Mouse (Mus musculus) CH12.LX (cell line): ENCODE measurements around the gene Mgat4b. TPM values are rescaled to one million over a fixed set of nuclear protein-coding genes. Genes with fewer than 3 reads are reported as not detected.

Source experiments
- DNase-seq: peaks from one replicate; pipeline ENCODE4 v3.0.0-alpha.2; 2013; ENCODE audit errors: extremely low read depth
- H3K27ac ChIP-seq: 2 replicates; pipeline ENCODE4 v1.5.1; 2012; ENCODE audit warnings: low read depth, mild to moderate bottlenecking, control low read depth, moderate library complexity; ENCODE audit not compliant: insufficient read depth
- H3K27me3 ChIP-seq: replicated peaks from 2 replicates; pipeline ENCODE3; 2012; ENCODE audit warnings: inconsistent platforms
- H3K36me3 ChIP-seq, 2 experiments: replicated peaks in 1 of 2; 2 replicates each; pipeline versions ENCODE3 to v1.6.1; 2012; ENCODE audit warnings: inconsistent platforms in 1 of 2, low read length in 1 of 2, mild to moderate bottlenecking in 1 of 2, mixed read lengths in 1 of 2, moderate library complexity in 1 of 2; ENCODE audit not compliant: control insufficient read depth in 1 of 2, insufficient read depth in 1 of 2
- H3K4me1 ChIP-seq, 2 experiments: 2 replicates each; pipeline ENCODE4 v1.6.1; 2012; ENCODE audit warnings: inconsistent platforms in 1 of 2, moderate library complexity in 1 of 2; ENCODE audit not compliant: insufficient read depth in 2 of 2, control insufficient read depth in 1 of 2
- H3K4me2 ChIP-seq: 2 replicates; pipeline ENCODE4 v1.6.1; 2012; ENCODE audit warnings: low read depth, mild to moderate bottlenecking, control low read depth; ENCODE audit not compliant: poor library complexity, insufficient read depth, severe bottlenecking
- H3K4me3 ChIP-seq, 3 experiments: fragments of 150-350 bp in 1 of 3; sonication (generic) in 1 of 3; replicated peaks in 1 of 3; 2 replicates each; pipeline versions ENCODE3 to v1.5.1; 2011 to 2012; ENCODE audit warnings: low read depth in 2 of 3, low read length in 2 of 3, mild to moderate bottlenecking in 2 of 3, moderate library complexity in 2 of 3, control low read depth in 1 of 3, improper control_type of control experiment in 1 of 3, inconsistent platforms in 1 of 3, mixed read lengths in 1 of 3; ENCODE audit not compliant: poor library complexity in 1 of 3
- H3K79me2 ChIP-seq: replicated peaks from 2 replicates; pipeline ENCODE4 v1.6.1; 2012; ENCODE audit warnings: mild to moderate bottlenecking, moderate library complexity; ENCODE audit not compliant: control insufficient read depth, poor library complexity, insufficient read depth, severe bottlenecking; ENCODE audit errors: extremely low read depth
- H3K9ac ChIP-seq: 2 replicates; pipeline ENCODE4 v1.6.1; 2012; ENCODE audit warnings: low read depth, mild to moderate bottlenecking, control low read depth, moderate library complexity; ENCODE audit not compliant: insufficient read depth
- H3K9me3 ChIP-seq: replicated peaks from 2 replicates; pipeline ENCODE3; 2012; ENCODE audit warnings: low read length, inconsistent platforms, mixed read lengths
- BHLHE40 ChIP-seq: IDR thresholded peaks from 2 replicates; pipeline ENCODE4 v1.6.1; 2011; ENCODE audit warnings: mild to moderate bottlenecking, low read depth, low read length, improper control_type of control experiment
- CHD2 ChIP-seq: IDR thresholded peaks from 2 replicates; pipeline ENCODE4 v1.6.1; 2011; ENCODE audit warnings: low read length, improper control_type of control experiment
- CTCF ChIP-seq, 2 experiments: IDR thresholded peaks in 1 of 2; conservative IDR thresholded peaks in 1 of 2; 2 replicates each; pipeline ENCODE4 v1.5.1; 2011 to 2012; ENCODE audit warnings: low read depth in 2 of 2, low read length in 2 of 2, improper control_type of control experiment in 1 of 2, inconsistent platforms in 1 of 2, mild to moderate bottlenecking in 1 of 2, moderate library complexity in 1 of 2
- ELF1 ChIP-seq: IDR thresholded peaks from 2 replicates; pipeline ENCODE4 v1.6.1; 2014; ENCODE audit warnings: low read depth, mild to moderate bottlenecking, inconsistent platforms, low read length, improper control_type of control experiment
- GABPA ChIP-seq: IDR thresholded peaks from 2 replicates; pipeline ENCODE4 v1.6.1; 2012; ENCODE audit warnings: low read depth, low read length, improper control_type of control experiment, inconsistent platforms; ENCODE audit not compliant: insufficient replicate concordance
- KAT2A ChIP-seq: IDR thresholded peaks from 2 replicates; pipeline ENCODE4 v1.6.1; 2012; ENCODE audit warnings: low read length, improper control_type of control experiment, inconsistent platforms; ENCODE audit not compliant: insufficient replicate concordance
- MAZ ChIP-seq: IDR thresholded peaks from 2 replicates; pipeline ENCODE4 v1.6.1; 2012; ENCODE audit warnings: low read depth, mild to moderate bottlenecking, inconsistent platforms, low read length, improper control_type of control experiment, moderate library complexity
- MEF2A ChIP-seq: IDR thresholded peaks from 2 replicates; pipeline ENCODE4 v1.6.1; 2014; ENCODE audit warnings: low read depth, mild to moderate bottlenecking, inconsistent platforms, low read length, improper control_type of control experiment, borderline replicate concordance
- MYC ChIP-seq: IDR thresholded peaks from 2 replicates; pipeline ENCODE4 v1.6.1; 2011; ENCODE audit warnings: low read depth, mild to moderate bottlenecking, improper control_type of control experiment, low read length
- NRF1 ChIP-seq: IDR thresholded peaks from 2 replicates; pipeline ENCODE4 v1.6.1; 2014; ENCODE audit warnings: low read depth, mild to moderate bottlenecking, inconsistent platforms, low read length, improper control_type of control experiment, moderate library complexity
- PAX5 ChIP-seq: IDR thresholded peaks from 2 replicates; pipeline ENCODE4 v1.6.1; 2012; ENCODE audit warnings: low read length, inconsistent platforms, mixed read lengths
- RAD21 ChIP-seq: IDR thresholded peaks from 2 replicates; pipeline ENCODE4 v1.6.1; 2011; ENCODE audit warnings: low read depth, mild to moderate bottlenecking, low read length, improper control_type of control experiment, moderate library complexity
- SMC3 ChIP-seq: IDR thresholded peaks from 2 replicates; pipeline ENCODE4 v1.6.1; 2011; ENCODE audit warnings: low read depth, low read length, improper control_type of control experiment
- TCF12 ChIP-seq: IDR thresholded peaks from 2 replicates; pipeline ENCODE4 v1.6.1; 2014; ENCODE audit warnings: low read depth, mild to moderate bottlenecking, inconsistent platforms, low read length, improper control_type of control experiment
- ZMIZ1 ChIP-seq: IDR thresholded peaks from 2 replicates; pipeline ENCODE4 v1.6.1; 2012; ENCODE audit warnings: low read depth, mild to moderate bottlenecking, inconsistent platforms, low read length, improper control_type of control experiment
- dilution Hi-C: fragments of 300-500 bp; cut with MboI; formaldehyde crosslinking; loops from 2 replicates; pipeline ENCODE4 v1.14.3; 2020; ENCODE audit warnings: low sequenced_read_pairs; ENCODE audit not compliant: extremely low pct_unique_long_range_greater_than_20kb, extremely low pct_ligation_motif_present
- in situ Hi-C: fragments of 300-500 bp; cut with MboI; formaldehyde crosslinking; loops from 3 replicates; pipeline ENCODE4 v1.14.3; 2019; ENCODE audit warnings: low sequenced_read_pairs, low pct_ligation_motif_present, low pct_unique_long_range_greater_than_20kb, mixed read lengths
- polyA plus RNA-seq: library from polyadenylated mRNA; unstranded; fragments of >175 nt; gene quantifications from 2 replicates; pipeline ENCODE4 v1.2.1, GENCODE M21; 2012; ENCODE audit warnings: low read depth; ENCODE audit not compliant: insufficient read length
- total RNA-seq, 2 experiments: library from RNA; depleted of rRNA; stranded (reverse); fragments of 300-350 nt in 1 of 2; fragments of >200 nt in 1 of 2; gene quantifications; 2 replicates each; pipeline ENCODE4 v1.2.3; 2012 to 2014

Gene Mgat4b
- total and polyA plus RNA-seq, 3 experiments, result 4.6 to 27.4 (median 16.2) TPM

DNA sequence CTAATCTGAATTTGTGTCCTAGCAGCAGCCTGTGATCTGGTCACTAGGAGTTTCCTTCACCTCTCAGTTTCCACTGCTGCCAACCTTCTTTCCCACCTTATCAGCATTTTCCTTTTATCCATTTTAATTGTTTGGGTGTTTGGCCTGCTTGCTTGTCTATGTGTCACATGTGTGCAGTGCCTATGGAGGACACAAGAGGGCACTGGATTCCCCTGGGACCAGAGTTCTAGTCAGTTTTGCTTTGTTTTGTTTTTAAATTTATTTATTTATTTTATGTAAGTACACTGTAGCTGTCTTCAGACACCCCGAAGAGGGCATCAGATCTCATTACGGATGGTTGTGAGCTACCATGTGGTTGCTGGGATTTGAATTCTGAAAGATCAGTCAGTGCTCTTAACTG is 58.5 kb downstream of the Mgat4b start:
- dilution Hi-C loops (no loop called here), in situ Hi-C loops (no loop called here)
- Histone ChIP-seq H3K4me1 (peaks cover 0 to 10% of the 10 kb centered on the region in 2 experiments; a peak in 2 of 4 replicates), H3K4me3 (no peak overlapping the region), H3K27me3 (no peaks in the 10 kb centered on the region), H3K79me2 (0 out of 2 replicates have a peak, but pooled peaks cover 2% of the 10 kb centered on the region), H3K9ac (no peak overlapping the region), H3K4me2 (no peak overlapping the region), H3K36me3 (peaks cover 29 to 75% of the 10 kb centered on the region in 2 experiments), H3K27ac (no peak overlapping the region), H3K9me3 (no peaks in the 10 kb centered on the region)
- TF ChIP-seq SMC3 (peak; percentile 50), ELF1 (no peak), RAD21 (peak; percentile 32), MYC (peak; percentile 48; the same call in 1 of the 2 replicates), CTCF (conservative IDR thresholded peaks at IDR 0.05 in 1 of 2, IDR thresholded peaks at IDR 0.05 in 1 of 2; ENCODE audit: low read depth in 2 of 2, low read length in 2 of 2) (peak; percentile 54 to 78), GABPA (no peak), KAT2A (peak; percentile 76; the same call in 1 of the 2 replicates)
- DNase-seq, result peak; percentile 54

GRCm38 (mm10) chr11:50269885-50270284 is 59.2 kb downstream of the Mgat4b start:
- Histone ChIP-seq H3K9ac (no peak overlapping the region), H3K36me3 (peaks cover 24 to 69% of the 10 kb centered on the region in 2 experiments), H3K79me2 (0 out of 2 replicates have a peak, but pooled peaks cover 2% of the 10 kb centered on the region), H3K4me3 (no peak overlapping the region), H3K4me2 (no peak overlapping the region), H3K27me3 (no peaks in the 10 kb centered on the region), H3K4me1 (peaks cover 0 to 17% of the 10 kb centered on the region in 2 experiments; a peak in 2 of 4 replicates), H3K27ac (no peak overlapping the region), H3K9me3 (no peaks in the 10 kb centered on the region)
- in situ Hi-C loops, result no loop called here
- DNase-seq, result no peak
- dilution Hi-C loops, result no loop called here
- no peak for TF ChIP-seq MAZ
- no peak for TF ChIP-seq PAX5
- no peak for TF ChIP-seq CTCF (conservative IDR thresholded peaks at IDR 0.05 in 1 of 2, IDR thresholded peaks at IDR 0.05 in 1 of 2; ENCODE audit: low read depth in 2 of 2, low read length in 2 of 2)
- TF ChIP-seq ZMIZ1, result no peak
- no peak for TF ChIP-seq CHD2
- no peak for TF ChIP-seq KAT2A
- no peak for TF ChIP-seq ELF1
- TF ChIP-seq MEF2A, result no peak
- TF ChIP-seq TCF12, result no peak
- no peak for TF ChIP-seq NRF1
- TF ChIP-seq BHLHE40, result no peak
